Mouse (Mus musculus) adrenal gland, postnatal 36 days (tissue): ENCODE measurements around the gene Hoxa10. TPM values are rescaled to one million over a fixed set of nuclear protein-coding genes. Genes with fewer than 3 reads are reported as not detected.

Source experiments
- DNase-seq, 2 experiments: peaks; one replicate each; pipeline ENCODE4 v3.0.0; 2021; ENCODE audit warnings: mixed read lengths in 1 of 2
- total RNA-seq, 2 experiments: library from RNA; stranded (reverse); gene quantifications; 2 replicates each; pipeline ENCODE4 v1.2.3; 2021

Hoxa10 gene
- total RNA-seq, 2 experiments from 2014 or later, result 0.20 to 0.30 TPM

DNA sequence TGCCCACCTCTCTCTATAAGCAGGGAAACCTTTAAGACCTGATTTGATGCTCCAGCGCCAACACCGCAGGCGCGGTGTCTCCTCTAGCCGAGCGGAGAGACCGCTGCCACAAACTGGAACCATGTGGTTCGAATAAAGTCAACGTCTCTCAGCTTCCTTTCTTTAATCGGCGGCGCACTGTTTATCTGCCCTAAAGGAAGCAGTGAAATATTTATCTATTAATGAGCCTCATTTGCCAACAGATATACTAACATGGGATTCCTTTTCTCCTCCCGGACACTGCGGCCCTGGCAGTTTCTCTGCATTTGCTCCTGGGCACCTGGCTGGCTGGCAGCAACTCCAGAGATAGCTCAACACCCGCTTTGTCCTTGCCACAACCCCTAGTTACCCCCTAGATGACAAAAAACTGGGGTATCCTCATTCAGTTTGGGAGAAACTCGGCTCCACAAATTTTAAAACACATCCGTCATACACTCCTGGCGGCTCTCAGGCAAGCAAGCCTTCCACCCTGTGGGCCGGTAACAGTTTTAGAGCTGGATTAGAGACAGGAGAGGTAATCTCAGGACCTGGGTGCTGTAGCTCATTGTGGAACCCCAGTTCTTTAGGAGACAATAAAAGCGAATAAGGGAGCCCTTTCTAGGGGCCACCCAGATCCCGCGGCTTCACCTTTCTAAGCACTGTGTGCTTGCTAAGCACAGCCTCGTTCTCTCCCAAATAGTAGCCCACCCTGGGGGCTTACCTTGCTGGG is 22.6 kb downstream of the Hoxa10 start:
- no peak for DNase-seq

DNA sequence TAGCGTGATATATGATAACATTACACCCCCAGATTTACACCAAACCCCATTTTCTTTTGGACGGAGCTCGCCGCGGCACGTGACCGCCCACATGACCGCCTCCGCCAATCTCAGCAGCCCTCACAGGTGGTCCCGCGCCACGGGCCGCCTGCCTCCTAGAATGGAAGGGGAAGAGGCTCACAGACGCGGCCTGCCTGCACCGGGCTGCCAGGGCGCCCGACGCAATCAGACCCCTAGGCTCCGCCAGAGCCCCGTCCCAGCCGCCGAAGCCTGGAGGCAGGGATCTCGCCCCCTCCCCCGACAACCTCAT is 23.2 kb downstream of the Hoxa10 start:
- DNase-seq, result peak; percentile 90 to 92

DNA sequence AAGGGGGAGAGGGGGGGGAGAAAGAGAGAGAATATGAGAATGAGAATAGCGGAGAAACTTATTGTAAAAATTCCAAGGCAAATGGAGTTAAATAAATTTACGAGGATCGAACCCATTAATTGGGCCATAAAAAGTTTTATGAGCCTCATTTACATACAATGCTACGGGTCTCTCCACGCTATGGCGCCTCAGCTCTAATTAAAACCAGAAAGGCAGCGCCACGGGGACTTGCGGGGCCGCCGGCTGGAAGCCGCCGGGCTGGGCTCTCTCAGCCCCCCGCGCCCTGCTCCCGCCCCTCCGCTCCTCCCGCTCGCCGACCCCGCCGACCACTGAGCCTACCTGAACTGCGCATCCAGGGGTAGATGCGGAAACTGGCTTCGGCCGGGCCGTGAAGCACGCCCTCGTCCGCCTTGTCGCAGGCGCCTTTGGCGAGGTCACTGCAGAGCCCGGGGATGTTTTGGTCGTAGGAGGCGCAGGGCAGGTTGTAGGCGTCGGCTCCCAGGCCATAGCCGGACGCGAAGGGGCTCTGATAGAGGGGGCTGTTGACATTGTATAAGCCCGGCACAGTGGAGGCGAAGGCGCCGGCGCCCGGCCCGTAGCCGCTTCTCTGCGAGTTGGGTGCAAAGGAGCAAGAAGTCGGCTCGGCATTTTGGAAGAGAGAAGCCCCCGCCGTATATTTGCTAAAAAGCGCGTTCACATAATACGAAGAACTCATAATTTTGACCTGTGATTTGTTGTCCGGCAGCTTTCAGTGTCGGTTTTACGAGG is 23.8 kb downstream of the Hoxa10 start:
- DNase-seq, result peak; percentile 55 to 61

DNA sequence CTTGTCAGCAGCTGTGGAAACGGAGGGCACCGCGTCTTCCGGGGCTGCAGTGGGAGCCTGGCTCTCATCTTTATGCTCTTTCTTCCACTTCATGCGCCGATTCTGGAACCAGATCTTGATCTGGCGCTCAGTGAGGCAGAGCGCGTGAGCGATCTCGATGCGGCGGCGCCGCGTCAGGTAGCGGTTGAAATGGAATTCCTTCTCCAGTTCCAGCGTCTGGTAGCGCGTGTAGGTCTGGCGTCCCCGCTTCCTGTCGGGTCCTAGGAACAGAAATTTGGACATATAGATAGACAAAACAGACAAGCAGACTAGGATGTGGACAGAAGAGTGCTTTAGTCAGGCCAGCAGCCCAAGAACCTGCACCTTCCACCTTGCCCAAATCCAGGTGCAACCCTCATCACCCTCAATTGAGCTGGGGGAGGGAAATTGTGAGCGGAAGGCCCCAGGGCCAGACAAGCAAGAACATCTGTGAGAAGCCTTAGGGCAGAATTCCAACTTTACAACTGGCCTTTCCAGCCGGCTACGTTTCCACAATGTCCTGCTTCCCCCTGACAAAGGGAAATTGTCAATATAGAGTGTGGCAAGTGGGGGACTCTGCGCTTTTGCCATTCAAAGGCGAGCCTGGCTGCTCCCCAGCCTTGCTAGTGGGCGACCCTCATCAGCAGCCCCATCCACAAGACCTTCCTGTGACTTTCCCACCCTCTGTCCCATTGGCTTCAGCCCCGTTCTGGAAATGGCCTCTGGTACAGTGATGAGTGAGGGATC is 24.7 kb downstream of the Hoxa10 start:
- no peak for DNase-seq

DNA sequence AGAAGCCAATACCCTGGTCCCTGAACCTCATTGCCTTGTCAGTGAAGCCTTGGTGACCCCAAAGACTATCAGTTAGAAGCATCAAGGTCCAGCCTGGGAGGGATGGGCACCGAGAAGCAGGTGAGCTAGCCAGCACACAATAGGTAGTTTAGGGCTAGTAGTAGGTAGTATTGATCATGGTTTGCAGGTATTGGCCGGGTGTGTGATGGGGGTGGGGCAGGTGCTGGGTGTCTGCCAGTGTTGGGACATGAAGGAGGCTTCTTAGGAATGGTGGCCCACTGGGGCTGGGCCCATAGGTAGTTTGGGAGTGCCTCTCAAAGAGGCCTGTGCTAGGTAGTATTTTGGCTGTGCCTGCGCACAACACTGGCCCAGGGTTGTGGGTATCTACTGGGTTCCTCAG is 25.6 kb downstream of the Hoxa10 start:
- DNase-seq, result no peak

DNA sequence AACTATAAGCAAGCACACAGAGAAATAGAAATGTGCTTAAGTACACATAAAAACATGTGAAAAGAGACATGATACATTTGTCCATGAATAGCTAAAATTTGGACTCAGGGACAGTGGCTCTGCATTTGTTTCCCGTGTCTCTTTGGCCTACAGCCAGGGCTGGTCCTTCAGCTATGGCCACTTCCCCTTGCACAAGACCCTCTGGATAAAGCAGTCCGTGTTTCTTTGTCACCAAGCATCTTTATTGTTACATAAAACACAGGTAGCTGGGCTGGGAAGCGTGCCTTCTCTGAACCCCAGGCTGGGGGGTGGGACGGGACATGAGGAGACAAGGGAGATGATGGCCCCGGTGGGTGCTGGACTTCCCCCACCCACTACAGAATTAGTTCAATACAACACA is 26.4 kb downstream of the Hoxa10 start:
- no peak for DNase-seq

DNA sequence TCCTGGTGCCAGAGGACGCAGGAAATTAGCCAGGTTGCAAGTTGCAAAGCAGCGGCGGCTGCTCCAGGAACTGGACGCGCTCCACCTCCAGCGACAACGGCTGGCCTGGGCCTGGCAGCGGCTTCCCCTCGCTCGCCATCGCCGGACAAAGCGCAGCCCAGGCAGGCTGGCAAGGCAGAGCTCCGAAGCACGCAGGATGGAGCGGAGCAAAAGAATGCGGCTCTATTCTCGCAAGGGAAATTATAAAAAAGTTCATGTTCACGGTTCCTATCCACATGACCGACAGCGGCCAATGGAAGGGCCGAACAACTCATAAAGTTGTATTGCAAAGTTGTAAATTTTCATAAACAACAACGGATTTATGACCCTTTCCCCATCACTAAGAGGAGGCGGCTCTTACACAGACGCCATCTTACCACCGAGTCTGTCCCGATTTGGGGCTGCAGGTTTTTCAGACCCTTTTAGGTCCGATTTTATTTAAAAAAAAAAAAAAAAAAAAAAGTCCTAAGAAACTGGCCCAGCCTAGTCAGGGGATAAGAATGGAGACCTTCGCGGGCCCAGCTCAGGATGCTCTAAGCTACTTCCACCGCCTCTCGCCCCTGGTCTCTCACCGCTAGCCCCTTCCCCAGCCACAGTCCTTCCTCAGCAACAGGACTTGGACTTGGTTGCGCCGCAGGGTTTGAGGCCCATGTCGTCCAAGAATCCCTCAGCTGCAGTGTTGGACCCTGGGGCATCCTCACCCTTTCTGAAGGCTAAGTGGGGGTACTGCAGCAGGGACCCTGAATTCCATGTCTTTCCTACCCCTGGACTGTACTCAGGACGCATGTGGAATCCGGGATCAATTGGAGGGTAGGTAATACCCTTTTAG is 27.3 kb downstream of the Hoxa10 start, which contains the start of the genes Hoxa3 and Gm28308:
TSS of gene Hoxa3 (minus strand) at position 218 of the 868 bp plus-strand sequence.
TSS of gene Gm28308 (minus strand) at position 221 of the 868 bp plus-strand sequence.
- DNase-seq, result peak; percentile 72 to 83

DNA sequence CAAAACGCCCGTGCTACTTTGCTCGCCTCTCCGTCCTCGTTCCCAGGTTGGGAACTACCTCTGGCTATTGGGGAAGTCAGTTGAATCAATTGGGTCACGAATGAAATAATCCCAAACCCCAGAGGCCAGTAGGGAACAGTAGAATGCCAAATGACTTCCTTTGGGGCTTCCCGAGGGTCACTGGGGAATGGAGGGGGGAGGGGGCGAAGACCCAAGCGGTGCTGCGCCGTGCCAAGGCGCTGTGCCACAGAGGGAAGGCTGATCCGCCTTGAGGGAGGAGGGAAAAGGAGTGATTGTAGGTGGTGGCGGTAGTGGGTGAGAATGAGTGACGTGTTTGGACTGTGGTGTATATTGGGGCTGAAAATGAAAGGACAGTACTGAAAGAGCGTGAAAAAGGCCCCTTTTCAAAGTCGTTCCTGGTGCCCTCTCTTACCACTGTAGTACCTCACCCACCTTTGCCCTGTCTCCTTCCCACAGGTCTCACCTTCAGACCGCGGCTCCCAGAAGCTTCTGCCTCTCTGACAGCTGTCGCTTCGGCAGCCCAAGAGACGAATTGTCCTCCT is 28.0 kb downstream of the Hoxa10 start:
- peak in 1 of 2 experiments; percentile 67 for DNase-seq

DNA sequence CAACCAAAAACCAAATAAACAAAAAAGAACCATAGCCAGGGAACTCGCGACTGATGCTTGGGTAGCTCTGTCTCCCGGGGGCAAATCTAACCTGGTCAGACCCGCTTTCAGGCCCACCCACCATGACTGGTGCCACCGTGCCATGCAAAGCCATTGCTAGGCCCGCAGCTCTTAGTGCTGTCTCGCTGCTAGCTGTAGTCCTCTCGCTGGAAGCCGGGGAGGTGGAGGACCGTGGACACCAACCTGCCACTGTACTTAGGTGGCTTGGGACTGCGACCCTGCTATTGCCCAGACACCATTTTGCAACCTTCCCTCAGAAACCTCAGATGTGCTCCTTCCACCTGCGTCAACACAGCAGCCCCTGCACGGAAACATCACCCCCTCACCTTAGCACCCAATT is 28.7 kb downstream of the Hoxa10 start:
- DNase-seq, result no peak

DNA sequence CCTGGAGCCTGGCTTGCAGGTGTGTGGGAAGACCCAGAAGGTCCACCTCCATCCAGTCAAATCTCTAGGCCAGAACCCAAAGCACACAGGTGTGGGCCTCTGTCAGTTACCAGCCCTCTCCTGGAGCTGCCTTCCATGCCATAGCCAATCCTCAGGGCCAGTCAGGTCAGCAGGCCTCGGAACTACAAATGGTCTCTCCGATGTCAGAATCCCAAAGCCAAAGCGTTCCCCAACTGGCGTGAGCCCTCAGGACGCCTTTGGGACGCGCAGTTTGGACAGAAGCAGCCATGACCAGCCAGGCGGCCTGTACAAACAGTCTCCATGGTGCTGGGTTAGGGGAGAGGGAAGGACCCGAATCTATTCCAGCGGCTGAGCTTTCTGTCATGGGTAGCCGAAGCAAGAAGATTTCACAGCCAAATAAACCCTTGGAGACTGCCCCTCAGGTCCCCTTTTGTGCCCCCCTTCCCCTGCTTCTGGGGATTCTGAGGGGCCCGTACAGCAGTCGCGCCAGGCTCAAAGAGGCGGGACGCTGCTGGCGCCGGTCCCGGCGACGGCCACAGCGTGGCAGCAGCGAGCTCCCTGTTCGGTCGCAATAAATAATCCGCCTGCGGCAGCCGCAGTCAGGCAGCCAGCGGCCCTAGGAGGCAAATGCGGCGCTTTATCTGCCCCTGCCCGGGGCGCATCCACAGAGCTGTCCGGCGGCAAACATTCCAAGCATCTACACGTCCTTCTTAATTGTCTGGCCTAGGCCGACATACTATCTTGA is 29.3 kb downstream of the Hoxa10 start:
- peak; percentile 87 to 92 for DNase-seq

DNA sequence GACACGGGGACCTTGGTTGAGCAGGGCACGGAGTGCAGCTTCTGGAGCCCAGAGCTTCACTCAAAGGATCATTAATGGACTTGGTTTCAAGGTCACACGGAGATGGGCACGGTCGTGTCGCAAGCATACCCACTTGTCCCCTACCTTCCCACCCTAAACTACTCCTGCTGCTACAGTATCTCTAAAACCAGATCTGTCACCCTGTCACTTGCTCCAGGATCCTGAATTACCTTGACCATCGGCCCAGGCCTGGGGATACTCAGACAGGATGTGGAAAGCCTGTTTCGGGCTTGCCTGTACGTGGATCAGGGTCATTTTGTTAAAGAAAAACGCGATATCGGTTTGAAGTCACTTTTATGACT is 31.0 kb downstream of the Hoxa10 start:
- DNase-seq, result no peak

DNA sequence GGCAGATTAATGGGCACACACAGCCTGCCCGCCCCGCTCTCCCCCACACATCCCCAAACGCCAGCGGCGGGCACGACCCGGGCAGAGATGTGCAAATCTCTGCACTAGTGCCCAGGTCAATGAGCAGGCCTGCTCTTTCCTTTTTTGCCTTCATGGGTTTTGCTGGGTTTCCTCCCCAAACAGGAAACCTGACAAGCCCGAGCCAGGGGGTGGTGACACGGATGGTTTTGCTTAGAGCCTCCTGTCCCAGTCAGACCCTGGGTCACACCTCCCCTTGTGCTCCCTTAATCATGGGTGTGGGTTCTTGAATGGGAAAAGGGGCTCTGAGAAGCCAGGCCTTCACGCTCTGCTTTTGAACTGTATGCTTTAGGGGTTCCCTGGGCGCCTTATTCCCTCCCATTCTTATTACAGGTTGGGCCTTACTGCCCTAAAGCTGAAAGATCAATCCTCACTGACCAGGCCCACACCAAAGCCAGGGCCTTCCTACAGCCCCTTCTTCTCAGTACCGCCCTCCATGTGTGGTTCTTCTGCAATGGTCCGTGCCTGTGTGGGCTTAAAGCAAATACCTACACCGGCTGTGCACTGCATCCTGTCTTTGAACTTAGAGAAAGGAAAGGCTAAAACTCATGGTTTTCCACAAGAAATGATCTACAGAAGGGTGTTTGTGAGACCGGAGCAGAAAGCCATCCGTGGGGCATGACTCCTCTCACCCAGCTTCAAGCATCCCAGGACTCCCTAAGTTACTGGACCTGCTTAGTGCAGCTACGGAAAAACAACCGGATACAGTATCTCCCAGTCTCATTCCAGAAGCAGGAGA is 31.6 kb downstream of the Hoxa10 start:
- DNase-seq, result no peak

DNA sequence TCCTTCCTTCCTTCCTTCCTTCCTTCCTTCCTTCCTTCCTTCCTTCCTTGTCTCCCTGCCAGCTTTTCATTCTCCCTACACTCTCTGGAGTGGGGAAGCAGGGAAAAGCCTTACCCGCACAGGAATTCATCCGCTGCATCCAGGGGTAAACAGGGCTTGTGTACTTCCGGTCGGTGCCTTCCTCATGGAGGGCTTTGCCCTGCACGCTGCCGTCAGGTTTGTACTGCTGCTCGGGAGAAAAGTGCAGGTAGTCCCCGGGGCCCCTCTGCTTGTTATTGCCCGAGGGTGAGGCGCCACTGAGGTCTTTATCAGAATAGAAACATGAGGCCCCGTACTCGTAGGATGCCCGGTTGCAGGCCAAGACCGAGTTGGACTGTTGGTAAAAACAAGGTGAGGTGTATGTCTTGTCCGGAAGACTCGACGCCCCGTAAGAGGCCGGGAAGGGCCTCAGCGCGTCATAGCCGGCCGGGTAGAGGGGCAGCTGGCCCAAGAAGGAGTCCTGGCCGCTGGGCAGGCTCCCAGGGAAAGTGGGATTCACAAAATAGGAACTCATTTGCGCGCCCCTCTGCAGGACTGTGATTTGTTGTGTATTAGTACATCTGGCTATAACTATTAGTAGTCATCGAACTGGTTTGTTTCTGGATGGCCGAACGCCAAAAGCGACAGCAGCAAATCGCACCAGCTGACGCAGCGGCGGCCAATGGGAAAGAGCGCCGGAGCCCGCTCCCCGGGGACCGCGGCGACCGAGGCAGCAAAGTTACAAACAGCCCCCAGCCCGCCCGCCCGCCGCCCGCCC is 32.4 kb downstream of the Hoxa10 start, which contains the start of gene Hoxa6:
TSS of gene Hoxa6 (minus strand) at position 651 of the 796 bp plus-strand sequence.
- DNase-seq, result peak; percentile 83 to 87

DNA sequence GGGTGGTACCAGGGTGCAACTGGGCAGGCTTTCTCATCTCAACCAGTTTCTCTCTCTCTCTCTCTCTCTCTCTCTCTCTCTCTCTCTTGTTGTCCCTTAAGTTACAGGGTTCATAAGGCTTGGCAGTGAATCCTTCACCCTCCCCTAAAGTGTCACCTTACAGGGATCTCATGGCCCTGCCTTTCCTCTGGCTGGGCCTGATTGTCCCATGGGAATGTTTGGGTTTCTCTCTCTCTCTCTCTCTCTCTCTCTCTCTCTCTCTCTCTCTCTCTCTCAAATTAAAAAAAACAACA is 33.0 kb downstream of the Hoxa10 start:
- no peak for DNase-seq

DNA sequence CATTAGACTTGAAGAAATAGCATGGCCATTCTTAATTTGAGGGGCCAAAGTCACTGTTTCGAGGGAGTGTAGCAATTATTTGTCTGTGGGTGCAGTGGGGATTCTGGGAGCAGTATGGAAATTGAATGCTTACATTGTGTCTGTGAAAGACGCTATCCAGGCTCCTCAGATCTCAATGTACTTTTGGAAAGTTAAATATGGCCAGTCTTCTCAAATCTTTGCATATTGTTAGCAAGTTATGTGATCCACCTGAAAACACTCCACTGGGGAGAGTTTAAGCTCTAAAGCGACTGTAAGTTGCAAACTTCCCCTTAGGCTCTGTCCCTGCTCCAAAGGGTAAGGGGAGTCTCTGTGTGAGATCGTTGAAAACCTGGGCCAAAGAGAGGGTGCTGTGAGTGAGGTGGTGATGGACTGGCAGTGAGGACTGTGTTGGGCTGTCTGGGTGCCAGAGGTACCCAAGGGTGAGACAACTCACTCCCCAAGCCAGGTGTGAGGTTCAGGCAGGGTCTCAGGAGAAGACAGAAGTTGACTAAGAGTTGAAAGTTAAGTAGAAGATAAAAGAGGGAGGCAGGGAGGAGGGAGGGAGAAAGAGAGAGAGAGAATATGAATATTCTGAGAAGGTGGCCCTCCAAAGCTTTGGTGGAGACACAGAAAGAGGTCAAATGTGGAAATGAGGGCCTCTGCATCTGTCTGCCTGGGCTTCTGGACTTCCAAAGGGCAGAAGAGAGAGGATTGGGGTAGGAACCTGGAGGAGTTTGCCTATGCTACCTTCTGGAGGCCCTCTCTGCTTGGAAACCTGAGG is 33.6 kb downstream of the Hoxa10 start:
- no peak for DNase-seq

DNA sequence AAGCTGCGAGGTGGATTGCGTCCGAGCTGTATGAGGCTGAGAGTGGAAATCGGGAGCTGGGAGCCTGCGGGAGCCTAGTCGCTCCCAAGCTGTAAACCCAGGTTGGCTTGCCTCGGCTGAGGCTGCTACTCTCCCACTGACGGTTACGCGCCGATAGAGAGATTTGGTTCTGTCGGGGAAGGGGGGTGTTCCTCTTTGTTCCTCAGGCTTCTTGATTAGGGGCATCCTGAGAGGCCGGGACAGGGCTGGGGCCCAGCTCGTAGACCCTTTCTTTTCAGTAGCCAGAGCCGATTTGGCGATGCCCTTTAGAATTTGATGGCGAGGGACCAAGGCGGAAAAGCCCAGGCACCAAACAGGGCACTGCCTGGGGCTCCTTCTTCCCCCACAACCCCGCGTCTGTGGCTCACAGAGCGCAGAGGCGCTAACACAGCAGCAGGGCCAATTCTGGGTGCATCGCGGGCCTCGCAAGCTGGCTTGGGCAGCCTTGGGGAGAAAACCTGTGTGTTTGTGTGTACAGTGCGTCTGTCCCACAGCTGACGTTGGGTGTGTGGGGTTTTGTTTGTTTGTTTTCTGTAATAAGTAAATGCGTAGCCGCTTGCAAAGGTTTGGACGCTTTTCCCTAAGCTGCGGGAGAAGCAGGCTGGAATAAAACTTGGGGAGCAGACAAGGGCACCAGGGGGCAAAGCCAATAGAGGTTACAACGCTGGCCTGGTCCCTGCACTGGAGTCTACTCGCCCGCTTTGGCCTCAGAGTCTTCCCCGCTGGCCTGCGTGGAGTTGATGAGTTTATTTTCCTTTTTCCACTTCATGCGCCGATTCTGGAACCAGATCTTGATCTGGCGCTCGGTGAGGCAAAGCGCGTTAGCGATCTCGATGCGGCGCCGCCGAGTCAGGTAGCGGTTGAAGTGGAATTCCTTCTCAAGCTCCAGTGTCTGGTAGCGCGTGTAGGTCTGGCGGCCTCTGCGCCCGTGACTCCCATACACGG is 34.7 kb downstream of the Hoxa10 start:
- no peak for DNase-seq

DNA sequence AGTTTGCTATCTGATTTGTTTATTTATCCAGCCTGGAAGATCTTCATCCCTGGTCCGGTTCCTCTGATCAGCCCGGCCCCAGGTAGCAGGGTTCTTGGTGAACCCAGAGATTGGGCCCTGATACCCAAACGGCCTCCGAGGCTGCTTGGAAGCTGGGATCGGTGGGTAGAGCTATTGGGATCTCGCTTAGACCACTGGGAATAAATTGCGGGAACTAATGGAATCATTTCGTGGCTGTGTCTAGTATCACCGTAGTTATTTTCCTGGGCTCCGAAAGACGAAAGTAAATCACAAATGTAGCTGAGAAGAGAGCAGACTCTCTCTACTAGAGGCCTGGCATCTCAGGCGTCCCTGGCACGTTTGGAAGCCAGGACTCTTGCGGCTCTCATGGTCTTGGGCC is 35.4 kb downstream of the Hoxa10 start:
- DNase-seq, result no peak
